Mouse (Mus musculus): ENCODE measurements around the gene Olfr68.
"Not testable (repeated sequence)": the region's sequence is repeated elsewhere in the genome, so short reads cannot be mapped to it uniquely, and the experiment has no call there.

Olfr68 gene

GRCm38 (mm10) chr7:103779598-103779997, at the start of gene Olfr68:
Olfr68 (minus strand) TSS chr7:103779698.
- DNase-seq (ENCODE audit: low read depth, low spot score) = no peak

GRCm38 (mm10) chr7:103827808-103828207, 48.3 kb upstream of the Olfr68 start, which contains the start of gene Hbb-bs:
Hbb-bs (minus strand) TSS chr7:103828096.
- DNase-seq (ENCODE audit: low read depth, low spot score) = no peak

GRCm38 (mm10) chr7:103827139-103827538, 47.6 kb upstream of the Olfr68 start:
- DNase-seq (ENCODE audit: low read depth, low spot score) = not testable (repeated sequence)

- no peak for DNase-seq (ENCODE audit: low read depth, low spot score)
Observed at GRCm38 (mm10) chr7:103826255-103826887, 46.9 kb upstream of the Olfr68 start.

- no peak for DNase-seq (ENCODE audit: low read depth, low spot score)
Observed at GRCm38 (mm10) chr7:103825536-103826254, 46.2 kb upstream of the Olfr68 start.

GRCm38 (mm10) chr7:103824597-103824996, 45.1 kb upstream of the Olfr68 start:
- no peak for DNase-seq (ENCODE audit: low read depth, low spot score)

GRCm38 (mm10) chr7:103815085-103815484, 35.6 kb upstream of the Olfr68 start:
- DNase-seq (ENCODE audit: low read depth, low spot score) = not testable (repeated sequence)

GRCm38 (mm10) chr7:103813766-103814165, 34.3 kb upstream of the Olfr68 start, which contains the start of gene Hbb-bt:
Hbb-bt (minus strand) TSS chr7:103813996.
- no peak for DNase-seq (ENCODE audit: low read depth, low spot score)

- DNase-seq (ENCODE audit: low read depth, low spot score) = not testable (repeated sequence)
Observed at GRCm38 (mm10) chr7:103813152-103813551, 33.7 kb upstream of the Olfr68 start.

- DNase-seq (ENCODE audit: low read depth, low spot score) = no peak
Observed at GRCm38 (mm10) chr7:103812174-103812573, 32.7 kb upstream of the Olfr68 start.

GRCm38 (mm10) chr7:103811223-103811845, 31.8 kb upstream of the Olfr68 start:
- DNase-seq (ENCODE audit: low read depth, low spot score) = no peak

GRCm38 (mm10) chr7:103810746-103811145, 31.2 kb upstream of the Olfr68 start:
- DNase-seq (ENCODE audit: low read depth, low spot score) = no peak

GRCm38 (mm10) chr7:103810296-103810695, 30.8 kb upstream of the Olfr68 start:
- no peak for DNase-seq (ENCODE audit: low read depth, low spot score)

GRCm38 (mm10) chr7:103809801-103810155, 30.3 kb upstream of the Olfr68 start:
- DNase-seq (ENCODE audit: low read depth, low spot score) = no peak

GRCm38 (mm10) chr7:103808971-103809800, 29.7 kb upstream of the Olfr68 start:
- DNase-seq (ENCODE audit: low read depth, low spot score) = no peak

- DNase-seq (ENCODE audit: low read depth, low spot score) = not testable (repeated sequence)
Observed at GRCm38 (mm10) chr7:103808120-103808519, 28.6 kb upstream of the Olfr68 start.

- DNase-seq (ENCODE audit: low read depth, low spot score) = peak; percentile 18
Observed at GRCm38 (mm10) chr7:103806856-103807255, 27.4 kb upstream of the Olfr68 start.

GRCm38 (mm10) chr7:103792669-103793388, 13.3 kb upstream of the Olfr68 start:
- DNase-seq (ENCODE audit: low read depth, low spot score) = no peak

GRCm38 (mm10) chr7:103791721-103792120, 12.2 kb upstream of the Olfr68 start, which contains the start of gene Olfr67:
Olfr67 (minus strand) TSS chr7:103791821.
- DNase-seq (ENCODE audit: low read depth, low spot score) = no peak

- DNase-seq (ENCODE audit: low read depth, low spot score) = not testable (repeated sequence)
Observed at GRCm38 (mm10) chr7:103777652-103778051, 1.8 kb downstream of the Olfr68 start.

GRCm38 (mm10) chr7:103771494-103771893, 8.0 kb downstream of the Olfr68 start, which contains the start of gene Olfr69:
Olfr69 (minus strand) TSS chr7:103771594.
- DNase-seq (ENCODE audit: low read depth, low spot score) = no peak

Measured in CD4-positive helper T cell, adult 2 months (primary cell).